Mouse (Mus musculus) MEL (cell line): ENCODE data around the gene Trpm4.

ENCODE experiments used
- CTCF ChIP-seq, 3 experiments: IDR thresholded peaks in 2 of 3; conservative IDR thresholded peaks in 1 of 3; 2 replicates each; pipeline ENCODE4 v1.5.1; 2011 to 2012; ENCODE audit warnings: low read length in 3 of 3, low read depth in 2 of 3, mild to moderate bottlenecking in 2 of 3, improper control_type of control experiment in 1 of 3, inconsistent platforms in 1 of 3, mixed read lengths in 1 of 3, moderate library complexity in 1 of 3; ENCODE audit not compliant: control insufficient read depth in 1 of 3, insufficient read depth in 1 of 3, poor library complexity in 1 of 3, severe bottlenecking in 1 of 3
- ELF1 ChIP-seq: IDR thresholded peaks from 2 replicates; pipeline ENCODE4 v1.6.1; 2014; ENCODE audit warnings: low read depth, mild to moderate bottlenecking, inconsistent platforms, low read length, improper control_type of control experiment, moderate library complexity
- EP300 ChIP-seq, 2 experiments: IDR thresholded peaks; 2 replicates each; pipeline ENCODE4 v1.6.1; 2011; ENCODE audit warnings: improper control_type of control experiment in 2 of 2, low read length in 2 of 2, low read depth in 1 of 2, mild to moderate bottlenecking in 1 of 2
- HCFC1 ChIP-seq: IDR thresholded peaks from 2 replicates; pipeline ENCODE4 v1.6.1; 2012; ENCODE audit warnings: low read depth, mild to moderate bottlenecking, inconsistent platforms, low read length, improper control_type of control experiment, moderate library complexity
- JUND ChIP-seq: IDR thresholded peaks from 2 replicates; pipeline ENCODE4 v1.6.1; 2011; ENCODE audit warnings: low read depth, mild to moderate bottlenecking, improper control_type of control experiment, low read length
- MAFK ChIP-seq: IDR thresholded peaks from 2 replicates; pipeline ENCODE4 v1.6.1; 2011; ENCODE audit warnings: low read depth, mild to moderate bottlenecking, low read length, improper control_type of control experiment, borderline replicate concordance
- MYC ChIP-seq: IDR thresholded peaks from 2 replicates; pipeline ENCODE4 v1.6.1; 2011; ENCODE audit warnings: low read depth, mild to moderate bottlenecking, low read length, improper control_type of control experiment, moderate library complexity
- NELFE ChIP-seq: IDR thresholded peaks from 2 replicates; pipeline ENCODE4 v1.6.1; 2011; ENCODE audit warnings: low read depth, low read length, improper control_type of control experiment
- POLR2A ChIP-seq, 2 experiments: IDR thresholded peaks; 2 replicates each; pipeline ENCODE4 v1.6.1; 2011 to 2012; ENCODE audit warnings: low read length in 2 of 2, mild to moderate bottlenecking in 2 of 2, control low read depth in 1 of 2, improper control_type of control experiment in 1 of 2, low read depth in 1 of 2, moderate library complexity in 1 of 2; ENCODE audit not compliant: control insufficient read depth in 1 of 2, insufficient read depth in 1 of 2, poor library complexity in 1 of 2
- POLR2AphosphoS2 ChIP-seq: IDR thresholded peaks from 2 replicates; pipeline ENCODE4 v1.6.1; 2011; ENCODE audit warnings: low read length, improper control_type of control experiment
- POLR2AphosphoS5 ChIP-seq: IDR thresholded peaks from 2 replicates; pipeline ENCODE4 v1.6.1; 2012; ENCODE audit warnings: low read depth, borderline replicate concordance, mild to moderate bottlenecking, inconsistent platforms, low read length, moderate library complexity, mixed read lengths
- ZC3H11A ChIP-seq: IDR thresholded peaks from 2 replicates; pipeline ENCODE4 v1.6.1; 2012; ENCODE audit warnings: low read depth, mild to moderate bottlenecking, inconsistent platforms, low read length, improper control_type of control experiment
- ZKSCAN1 ChIP-seq: IDR thresholded peaks from 2 replicates; pipeline ENCODE4 v1.6.1; 2012; ENCODE audit warnings: low read depth, mild to moderate bottlenecking, inconsistent platforms, low read length, improper control_type of control experiment, moderate library complexity
- ZMIZ1 ChIP-seq: IDR thresholded peaks from 2 replicates; pipeline ENCODE4 v1.6.1; 2012; ENCODE audit warnings: low read depth, mild to moderate bottlenecking, inconsistent platforms, low read length, improper control_type of control experiment, moderate library complexity

DNA sequence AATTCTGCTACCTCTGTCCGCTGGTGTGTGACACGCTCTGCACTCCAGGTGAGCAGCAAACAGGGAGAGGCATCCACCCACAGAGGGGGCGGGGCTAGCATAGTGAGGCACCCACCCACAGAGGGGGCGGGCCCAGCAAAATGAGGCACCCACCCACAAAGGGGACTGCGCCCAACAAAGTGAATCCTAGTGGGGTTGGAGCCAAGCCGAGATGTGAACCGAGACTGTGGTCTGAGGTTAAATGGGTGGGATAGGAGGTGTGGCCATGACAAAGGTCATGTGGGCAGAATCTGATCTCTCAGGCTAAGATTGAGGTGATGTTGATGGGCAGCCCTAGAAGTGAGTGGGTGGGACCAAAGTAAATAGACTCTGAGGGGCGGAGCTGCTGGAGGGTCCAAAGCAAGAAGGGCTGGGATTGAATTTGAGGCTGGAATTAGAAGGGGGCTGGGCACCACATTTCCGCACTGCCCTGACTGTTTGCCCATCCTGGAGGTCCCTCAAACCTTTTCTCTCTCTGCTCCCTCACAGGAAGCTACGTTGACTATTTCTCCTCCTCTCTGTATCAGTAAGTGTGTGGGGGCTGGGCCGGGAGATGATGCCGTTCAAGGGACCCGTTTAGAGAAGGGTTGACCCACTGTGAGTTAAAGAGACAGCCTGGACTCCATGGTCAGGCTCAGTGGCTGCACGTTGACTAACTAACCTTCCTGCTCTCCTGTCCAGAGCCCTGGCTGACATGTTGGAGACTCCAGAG, 4.8 kb upstream of the Trpm4 start:
- TF ChIP-seq CTCF (IDR thresholded peaks at IDR 0.05 in 2 of 3, conservative IDR thresholded peaks at IDR 0.05 in 1 of 3; ENCODE audit: control insufficient read depth in 1 of 3, insufficient read depth in 1 of 3, low read depth in 2 of 3, low read length in 3 of 3, poor library complexity in 1 of 3, severe bottlenecking in 1 of 3) (no peak), POLR2A (IDR thresholded peaks at IDR 0.05; ENCODE audit: control insufficient read depth in 1 of 2, insufficient read depth in 1 of 2, low read depth in 1 of 2, low read length in 2 of 2, poor library complexity in 1 of 2) (no peak), ZKSCAN1 (no peak), POLR2AphosphoS5 (no peak), ZMIZ1 (no peak), MYC (no peak), NELFE (no peak), ZC3H11A (no peak), ELF1 (no peak), EP300 (IDR thresholded peaks at IDR 0.05; ENCODE audit: low read depth in 1 of 2, low read length in 2 of 2) (no peak), HCFC1 (no peak), MAFK (no peak), POLR2AphosphoS2 (no peak), JUND (no peak)
